Mouse (Mus musculus) bone marrow, adult 2 months (tissue): ENCODE measurements around the gene Tmem104. TPM values are rescaled to one million over a fixed set of nuclear protein-coding genes. Genes with fewer than 3 reads are reported as not detected.
A peak's percentile ranks its signal among the peaks of the same experiment; 100 is the strongest.

Experiments
- H3K27ac ChIP-seq: fragments of 200-500 bp; 2 replicates; pipeline ENCODE4 v1.5.1; 2012; ENCODE audit warnings: low read depth, mild to moderate bottlenecking, control low read depth, inconsistent platforms, low read length; ENCODE audit not compliant: control insufficient read depth, poor library complexity, insufficient read depth
- H3K4me1 ChIP-seq: fragments of 200-500 bp; 2 replicates; pipeline ENCODE4 v1.6.1; 2011; ENCODE audit warnings: low read length; ENCODE audit not compliant: control insufficient read depth, insufficient read depth
- H3K4me3 ChIP-seq: fragments of 200-500 bp; replicated peaks from 2 replicates; pipeline ENCODE3; 2011; ENCODE audit warnings: mild to moderate bottlenecking, low read depth, low read length, control low read depth; ENCODE audit not compliant: control insufficient read depth
- CTCF ChIP-seq: fragments of 200-500 bp; IDR thresholded peaks from 2 replicates; pipeline ENCODE4 v1.5.1; 2011; ENCODE audit warnings: low read length, control low read depth; ENCODE audit not compliant: control insufficient read depth, insufficient read depth
- POLR2A ChIP-seq: fragments of 200-500 bp; IDR thresholded peaks from 2 replicates; pipeline ENCODE4 v1.6.1; 2011; ENCODE audit warnings: low read depth, mild to moderate bottlenecking, control low read depth, low read length, borderline replicate concordance; ENCODE audit not compliant: control insufficient read depth
- WGBS: fragments of 180-500 bp; shearing (Covaris S2); methylation state at CpG from one replicate; pipeline ENCODE4 v1.1.7; 2018; 5-methylcytosine and 5-hydroxymethylcytosine counted together
- polyA plus RNA-seq: library from polyadenylated mRNA; stranded (reverse); fragments of >200 nt; gene quantifications from 2 replicates; pipeline ENCODE4 v1.2.4, GENCODE M21; 2011; ENCODE audit warnings: low replicate concordance; ENCODE audit not compliant: missing spikeins, insufficient read depth, insufficient read length

Gene Tmem104
- polyA plus RNA-seq, 1 experiment: 5.8 TPM

GRCm38 (mm10) chr11:115173549-115174339, 13.5 kb upstream of the Tmem104 start:
- no peak for TF ChIP-seq CTCF
- no peak for TF ChIP-seq POLR2A
- Histone ChIP-seq H3K27ac (peak overlapping the region; percentile 21), H3K4me1 (peaks cover 10% of the 10 kb centered on the region), H3K4me3 (no peak overlapping the region)
- 20% methylated on average over 16 of the region's 16 CpGs for WGBS

- no peak overlapping the region for H3K27ac ChIP-seq
- no peak overlapping the region for H3K4me3 ChIP-seq
- TF ChIP-seq POLR2A (no peak), CTCF (no peak)
- H3K4me1 ChIP-seq: peaks cover 10% of the 10 kb centered on the region
- 89% methylated on average over 24 of the region's 24 CpGs for WGBS
Measured at GRCm38 (mm10) chr11:115176399-115177190, 10.7 kb upstream of the Tmem104 start.

- 77% methylated on average over 10 of the region's 10 CpGs for WGBS
- TF ChIP-seq POLR2A: no peak
- no peak for TF ChIP-seq CTCF
- no peak overlapping the region for H3K27ac ChIP-seq
- peaks cover 7% of the 10 kb centered on the region for H3K4me1 ChIP-seq
- H3K4me3 ChIP-seq: no peak overlapping the region
Measured at GRCm38 (mm10) chr11:115177559-115178195, 9.6 kb upstream of the Tmem104 start.

- peaks cover 5% of the 10 kb centered on the region for H3K4me1 ChIP-seq
Measured at GRCm38 (mm10) chr11:115178766-115179165, 8.5 kb upstream of the Tmem104 start.

GRCm38 (mm10) chr11:115179191-115179590, 8.1 kb upstream of the Tmem104 start:
- WGBS: 91% methylated on average over 6 of the region's 6 CpGs
- H3K4me3 ChIP-seq: no peak overlapping the region
- peaks cover 5% of the 10 kb centered on the region for H3K4me1 ChIP-seq

More at GRCm38 (mm10) chr11:115178766-115179165, 8.5 kb upstream of the Tmem104 start:
- WGBS: 84% methylated on average over 2 of the region's 2 CpGs
- Histone ChIP-seq H3K4me3 (no peak overlapping the region), H3K27ac (no peak overlapping the region)
- no peak for TF ChIP-seq POLR2A
- TF ChIP-seq CTCF: no peak

GRCm38 (mm10) chr11:115179881-115180280, 7.4 kb upstream of the Tmem104 start:
- Histone ChIP-seq H3K4me3 (no peak overlapping the region), H3K4me1 (no peaks in the 10 kb centered on the region; the same call in 1 of the 2 replicates), H3K27ac (no peak overlapping the region)
- 87% methylated on average over 6 of the region's 6 CpGs for WGBS
- TF ChIP-seq POLR2A: no peak
- TF ChIP-seq CTCF: no peak

More at GRCm38 (mm10) chr11:115179191-115179590, 8.1 kb upstream of the Tmem104 start:
- no peak for TF ChIP-seq POLR2A
- no peak for TF ChIP-seq CTCF
- H3K27ac ChIP-seq: no peak overlapping the region

- Histone ChIP-seq H3K27ac (no peak overlapping the region), H3K4me1 (peaks cover 2% of the 10 kb centered on the region; the same call in 1 of the 2 replicates), H3K4me3 (no peak overlapping the region)
- no peak for TF ChIP-seq POLR2A
- TF ChIP-seq CTCF: peak; percentile 98
- 21% methylated on average over 12 of the region's 12 CpGs for WGBS
Measured at GRCm38 (mm10) chr11:115181913-115182638, 5.2 kb upstream of the Tmem104 start.

GRCm38 (mm10) chr11:115184973-115185372, 2.3 kb upstream of the Tmem104 start:
- H3K4me3 ChIP-seq: no peak overlapping the region
- TF ChIP-seq CTCF: no peak
- no peak for TF ChIP-seq POLR2A
- 49% methylated on average over 4 of the region's 4 CpGs for WGBS
- H3K4me1 ChIP-seq: peaks cover 2% of the 10 kb centered on the region; the same call in 1 of the 2 replicates
- H3K27ac ChIP-seq: no peak overlapping the region
